Mouse (Mus musculus) common myeloid progenitor, adult 5-6 weeks (primary cell): ENCODE data around the gene Rbbp9. TPM values are rescaled to one million over a fixed set of nuclear protein-coding genes. Genes with fewer than 3 reads are reported as not detected.

Experiments used
- ATAC-seq: replicated peaks from 2 replicates; pipeline ENCODE4 v1.8.0; 2016; ENCODE audit warnings: low read depth, mild to moderate bottlenecking, moderate TSS enrichment, inconsistent platforms; ENCODE audit not compliant: poor library complexity, severe bottlenecking
- total RNA-seq: library from RNA; stranded (forward); fragments of 200-1000, 187-1606 nt; gene quantifications from 2 replicates; pipeline ENCODE4 v1.2.3, GENCODE M21; 2017

Rbbp9 gene
- total RNA-seq, 1 experiment from 2014 or later, result 13.0 TPM

- ATAC-seq, result no peak
These were observed 30.9 kb downstream of the Rbbp9 start for GRCm38 (mm10) chr2:144519772-144520171.

- no peak for ATAC-seq
These were observed 36.0 kb downstream of the Rbbp9 start for GRCm38 (mm10) chr2:144514619-144515018.

GRCm38 (mm10) chr2:144502134-144502533 is 48.5 kb downstream of the Rbbp9 start:
- ATAC-seq, result no peak

Other genes starting within 250 kb of the Rbbp9 start
- gene Ovol2, start 218.7 kb downstream of the Rbbp9 start, total RNA-seq, result not detected in 2 replicates
- gene Kat14, start 181.9 kb downstream of the Rbbp9 start, total RNA-seq, result 34.7 and 44.2 TPM in 2 replicates
- gene Pet117, start 181.9 kb downstream of the Rbbp9 start, total RNA-seq, result 19.5 TPM in 1 of 2 replicates, not detected in the other
- 0.05 TPM in 1 of 2 replicates, not detected in the other for gene Dzank1, start 23.5 kb downstream of the Rbbp9 start, total RNA-seq
- gene Polr3f, start 23.2 kb downstream of the Rbbp9 start, total RNA-seq, result 33.2 and 33.8 TPM in 2 replicates
- gene Sec23b, start 5.4 kb upstream of the Rbbp9 start, total RNA-seq, result 72.4 and 83.9 TPM in 2 replicates
- 4.7 and 29.2 TPM in 2 replicates for gene Smim26, start 43.2 kb upstream of the Rbbp9 start, total RNA-seq
- gene Dtd1, start 49.0 kb upstream of the Rbbp9 start, total RNA-seq, result 54.3 and 56.6 TPM in 2 replicates